Mouse (Mus musculus): ENCODE data around the gene Ctf2.

GRCm38 (mm10) chr7:127725924-127726323 is 6.0 kb downstream of the Ctf2 start:
- TF ChIP-seq CTCF (IDR thresholded peaks at IDR 0.05) (no peak), EP300 (IDR thresholded peaks at IDR 0.05) (no peak)

All from lung, postnatal 0 days (tissue).